Mouse (Mus musculus): ENCODE measurements at regions not wholly inside any gene's neighbourhood (a gene's known extent, or its start where the extent isn't known, plus 50 kb on each side); places are given as distances from the start of the nearest gene placed in this dataset.

GRCm38 (mm10) chr6:140984249-140984648 lies 255.2 kb downstream of the Gm11077 start:
- Histone ChIP-seq H3K27me3 (ENCODE audit: control insufficient read depth, insufficient read depth, insufficient read length) (no peaks in the 10 kb centered on the region), H3K4me3 (ENCODE audit: insufficient read depth, poor library complexity, severe bottlenecking) (no peak overlapping the region), H3K79me3 (ENCODE audit: low read depth) (no peaks in the 10 kb centered on the region), H3K36me3 (ENCODE audit: control insufficient read depth, insufficient read depth) (no peaks in the 10 kb centered on the region), H3ac (ENCODE audit: control insufficient read depth, insufficient read length, low read depth) (no peak overlapping the region), H3K79me2 (ENCODE audit: control insufficient read depth, insufficient read depth) (no peaks in the 10 kb centered on the region)
- no peak for TF ChIP-seq FOSL1 (IDR thresholded peaks at IDR 0.05; ENCODE audit: insufficient read depth, low read length, poor library complexity, severe bottlenecking)
- TF ChIP-seq MAX (IDR thresholded peaks at IDR 0.05): no peak
- no peak for TF ChIP-seq MYOG (IDR thresholded peaks at IDR 0.05; ENCODE audit: control insufficient read depth, extremely low read depth, insufficient read length)
- no peak for TF ChIP-seq MYOD1 (IDR thresholded peaks at IDR 0.05; ENCODE audit: control insufficient read depth, insufficient read length, low read depth)

- no peaks in the 10 kb centered on the region for H3K79me2 ChIP-seq (ENCODE audit: control insufficient read depth, insufficient read depth)
- TF ChIP-seq MYOG (IDR thresholded peaks at IDR 0.05; ENCODE audit: control insufficient read depth, extremely low read depth, insufficient read length): no peak
- H3K79me3 ChIP-seq (ENCODE audit: low read depth): no peaks in the 10 kb centered on the region
- no peak overlapping the region for H3K4me3 ChIP-seq (ENCODE audit: insufficient read depth, poor library complexity, severe bottlenecking)
- no peaks in the 10 kb centered on the region for H3K36me3 ChIP-seq (ENCODE audit: control insufficient read depth, insufficient read depth)
- H3ac ChIP-seq (ENCODE audit: control insufficient read depth, insufficient read length, low read depth): no peak overlapping the region
- H3K27me3 ChIP-seq (ENCODE audit: control insufficient read depth, insufficient read depth, insufficient read length): no peaks in the 10 kb centered on the region
Measured at GRCm38 (mm10) chr6:140993643-140994580, 255.2 kb upstream of the Pde3a start.

- Histone ChIP-seq H3K79me2 (ENCODE audit: control insufficient read depth, insufficient read depth) (no peaks in the 10 kb centered on the region), H3K27me3 (ENCODE audit: control insufficient read depth, insufficient read depth, insufficient read length) (no peaks in the 10 kb centered on the region), H3K36me3 (ENCODE audit: control insufficient read depth, insufficient read depth) (no peaks in the 10 kb centered on the region), H3K79me3 (ENCODE audit: low read depth) (no peaks in the 10 kb centered on the region), H3ac (ENCODE audit: control insufficient read depth, insufficient read length, low read depth) (no peak overlapping the region), H3K4me3 (ENCODE audit: insufficient read depth, poor library complexity, severe bottlenecking) (no peak overlapping the region)
- TF ChIP-seq FOSL1 (IDR thresholded peaks at IDR 0.05; ENCODE audit: insufficient read depth, low read length, poor library complexity, severe bottlenecking) (no peak), MAX (IDR thresholded peaks at IDR 0.05) (no peak), CTCF (IDR thresholded peaks at IDR 0.05; ENCODE audit: control insufficient read depth, insufficient read depth, insufficient read length) (no peak), MYOD1 (IDR thresholded peaks at IDR 0.05; ENCODE audit: control insufficient read depth, insufficient read length, low read depth) (no peak), USF1 (IDR thresholded peaks at IDR 0.05; ENCODE audit: low read depth) (no peak), CEBPB (IDR thresholded peaks at IDR 0.05; ENCODE audit: low read depth) (no peak), MYOG (IDR thresholded peaks at IDR 0.05; ENCODE audit: control insufficient read depth, extremely low read depth, insufficient read length) (no peak)
Measured at GRCm38 (mm10) chr6:140995340-140996135, 253.5 kb upstream of the Pde3a start.

GRCm38 (mm10) chr6:140998069-140998468 lies 251.0 kb upstream of the Pde3a start:
- H3K36me3 ChIP-seq (ENCODE audit: control insufficient read depth, insufficient read depth): no peaks in the 10 kb centered on the region
- H3K27me3 ChIP-seq (ENCODE audit: control insufficient read depth, insufficient read depth, insufficient read length): no peaks in the 10 kb centered on the region
- TF ChIP-seq FOSL1 (IDR thresholded peaks at IDR 0.05; ENCODE audit: insufficient read depth, low read length, poor library complexity, severe bottlenecking): no peak
- no peak for TF ChIP-seq CEBPB (IDR thresholded peaks at IDR 0.05; ENCODE audit: low read depth)
- no peak for TF ChIP-seq CTCF (IDR thresholded peaks at IDR 0.05; ENCODE audit: control insufficient read depth, insufficient read depth, insufficient read length)
- TF ChIP-seq MYOD1 (IDR thresholded peaks at IDR 0.05; ENCODE audit: control insufficient read depth, insufficient read length, low read depth): no peak
- TF ChIP-seq USF1 (IDR thresholded peaks at IDR 0.05; ENCODE audit: low read depth): no peak
- TF ChIP-seq MAX (IDR thresholded peaks at IDR 0.05): no peak
- no peak for TF ChIP-seq MYOG (IDR thresholded peaks at IDR 0.05; ENCODE audit: control insufficient read depth, extremely low read depth, insufficient read length)
- H3K79me2 ChIP-seq (ENCODE audit: control insufficient read depth, insufficient read depth): no peaks in the 10 kb centered on the region
- H3ac ChIP-seq (ENCODE audit: control insufficient read depth, insufficient read length, low read depth): no peak overlapping the region
- H3K4me3 ChIP-seq (ENCODE audit: insufficient read depth, poor library complexity, severe bottlenecking): no peak overlapping the region
- no peaks in the 10 kb centered on the region for H3K79me3 ChIP-seq (ENCODE audit: low read depth)

- no peaks in the 10 kb centered on the region for H3K36me3 ChIP-seq (ENCODE audit: control insufficient read depth, insufficient read depth)
- no peak overlapping the region for H3K4me3 ChIP-seq (ENCODE audit: insufficient read depth, poor library complexity, severe bottlenecking)
- no peaks in the 10 kb centered on the region for H3K27me3 ChIP-seq (ENCODE audit: control insufficient read depth, insufficient read depth, insufficient read length)
- TF ChIP-seq MAX (IDR thresholded peaks at IDR 0.05) (no peak), CTCF (IDR thresholded peaks at IDR 0.05; ENCODE audit: control insufficient read depth, insufficient read depth, insufficient read length) (no peak), MYOG (IDR thresholded peaks at IDR 0.05; ENCODE audit: control insufficient read depth, extremely low read depth, insufficient read length) (no peak), MYOD1 (IDR thresholded peaks at IDR 0.05; ENCODE audit: control insufficient read depth, insufficient read length, low read depth) (no peak), USF1 (IDR thresholded peaks at IDR 0.05; ENCODE audit: low read depth) (no peak), CEBPB (IDR thresholded peaks at IDR 0.05; ENCODE audit: low read depth) (no peak), FOSL1 (IDR thresholded peaks at IDR 0.05; ENCODE audit: insufficient read depth, low read length, poor library complexity, severe bottlenecking) (no peak)
- no peaks in the 10 kb centered on the region for H3K79me2 ChIP-seq (ENCODE audit: control insufficient read depth, insufficient read depth)
- H3K79me3 ChIP-seq (ENCODE audit: low read depth): no peaks in the 10 kb centered on the region
- no peak overlapping the region for H3ac ChIP-seq (ENCODE audit: control insufficient read depth, insufficient read length, low read depth)
Measured at GRCm38 (mm10) chr6:141000552-141000951, 248.5 kb upstream of the Pde3a start.

All from C2C12 (cell line).